Mouse (Mus musculus): ENCODE data around the gene Car8.
"Not testable (repeated sequence)": the region's sequence is repeated elsewhere in the genome, so short reads cannot be mapped to it uniquely, and the experiment has no call there.

The Car8 gene

DNA sequence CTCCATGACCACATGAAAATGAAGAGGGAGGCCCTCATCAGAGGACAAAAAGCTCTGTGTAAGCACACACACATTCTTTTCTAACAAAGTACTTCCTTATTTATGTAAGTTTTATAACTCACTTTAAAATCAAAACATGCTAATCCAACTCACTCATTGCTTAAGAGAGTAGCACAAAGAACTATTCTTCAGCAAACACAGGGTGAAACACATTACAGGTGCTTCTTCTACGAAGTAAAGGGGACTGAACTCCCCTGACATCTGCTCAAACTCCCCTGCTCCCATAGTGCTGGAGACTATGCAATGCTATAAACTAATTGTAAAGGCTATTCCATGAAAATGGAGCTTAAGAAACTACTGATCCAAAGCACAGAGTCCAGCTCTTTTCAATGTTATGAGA lies 35.5 kb downstream of the Car8 start:
- no peak for DNase-seq (ENCODE audit: low spot score in 2 of 2)

DNA sequence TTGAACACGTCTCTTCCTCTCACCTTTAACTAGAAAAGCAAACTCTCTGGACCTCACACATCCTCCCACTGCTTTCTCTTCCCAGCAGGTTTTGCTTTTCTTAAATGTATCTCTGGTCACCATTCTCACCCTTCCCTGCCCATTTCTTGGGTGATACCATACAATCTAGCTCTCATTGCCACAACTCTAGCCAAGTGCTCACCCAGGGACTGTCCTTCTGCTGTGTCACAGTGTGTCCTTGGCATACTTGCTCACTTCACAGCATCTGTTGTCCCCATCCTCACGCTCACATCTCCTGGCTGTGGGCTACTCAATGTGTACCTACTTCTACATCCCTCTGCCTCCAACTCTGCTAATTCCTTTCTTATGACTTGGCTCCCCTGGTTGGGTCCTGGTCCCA lies 37.2 kb downstream of the Car8 start:
- no peak for DNase-seq (ENCODE audit: low spot score in 2 of 2)

DNA sequence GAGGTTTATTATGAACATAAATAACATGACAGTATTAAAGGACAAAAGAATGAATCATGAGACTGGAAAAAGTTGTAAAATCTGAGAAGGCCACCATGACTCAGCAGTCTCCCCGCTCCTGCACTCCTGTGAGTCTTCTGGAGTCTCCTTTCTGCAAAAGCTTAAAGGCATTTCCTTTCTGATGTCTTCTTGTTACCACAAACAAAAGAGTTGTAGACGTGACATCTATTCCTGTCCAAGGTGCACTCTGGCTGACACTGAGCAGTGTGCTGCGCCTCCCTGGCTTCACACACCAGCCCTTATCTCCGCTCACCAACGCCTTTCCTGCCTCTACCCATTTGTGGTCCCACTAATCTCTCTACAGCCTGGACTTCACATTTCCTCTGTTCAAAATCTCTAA lies 38.8 kb downstream of the Car8 start:
- DNase-seq (ENCODE audit: low spot score in 2 of 2), result no peak

DNA sequence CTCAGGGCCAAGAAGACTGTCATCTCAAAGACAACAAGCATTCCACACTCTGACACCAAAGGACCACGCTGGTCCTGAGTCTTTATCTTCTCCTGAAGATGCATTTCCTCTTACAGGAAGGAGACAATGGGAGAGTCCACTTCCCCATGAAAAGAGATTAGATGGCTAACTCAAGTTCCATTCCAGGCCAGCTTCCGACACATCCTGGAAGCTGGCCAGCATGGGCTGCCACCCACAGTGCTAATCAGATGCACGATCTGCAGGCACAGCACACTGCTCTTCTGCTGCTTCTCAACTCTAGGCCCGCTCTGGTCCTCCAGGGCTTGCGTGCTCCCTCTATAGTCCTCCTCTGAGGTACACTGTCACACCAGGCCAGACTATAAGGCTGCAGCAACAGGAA lies 40.8 kb downstream of the Car8 start:
- no peak for DNase-seq (ENCODE audit: low spot score in 2 of 2)

DNA sequence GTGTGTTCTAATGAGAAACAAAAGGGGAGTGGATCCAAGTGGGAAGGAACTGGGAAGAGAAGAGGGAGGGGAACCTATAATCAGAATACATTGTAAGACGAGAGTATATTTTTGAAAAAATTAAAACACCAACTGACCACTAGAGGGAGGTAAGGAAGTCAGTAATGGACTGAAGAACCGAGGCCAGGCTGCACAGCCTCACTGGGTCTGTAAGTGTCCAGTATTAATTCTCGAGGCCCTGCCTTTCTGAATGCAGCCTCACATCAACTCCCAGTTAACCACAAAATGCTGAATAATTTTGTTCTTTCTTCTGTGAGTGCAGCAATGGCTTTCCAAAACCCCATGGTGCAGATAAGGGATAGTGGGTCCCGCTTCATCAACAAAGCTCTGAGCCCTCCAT lies 48.4 kb downstream of the Car8 start:
- DNase-seq (ENCODE audit: low spot score in 2 of 2), result no peak

DNA sequence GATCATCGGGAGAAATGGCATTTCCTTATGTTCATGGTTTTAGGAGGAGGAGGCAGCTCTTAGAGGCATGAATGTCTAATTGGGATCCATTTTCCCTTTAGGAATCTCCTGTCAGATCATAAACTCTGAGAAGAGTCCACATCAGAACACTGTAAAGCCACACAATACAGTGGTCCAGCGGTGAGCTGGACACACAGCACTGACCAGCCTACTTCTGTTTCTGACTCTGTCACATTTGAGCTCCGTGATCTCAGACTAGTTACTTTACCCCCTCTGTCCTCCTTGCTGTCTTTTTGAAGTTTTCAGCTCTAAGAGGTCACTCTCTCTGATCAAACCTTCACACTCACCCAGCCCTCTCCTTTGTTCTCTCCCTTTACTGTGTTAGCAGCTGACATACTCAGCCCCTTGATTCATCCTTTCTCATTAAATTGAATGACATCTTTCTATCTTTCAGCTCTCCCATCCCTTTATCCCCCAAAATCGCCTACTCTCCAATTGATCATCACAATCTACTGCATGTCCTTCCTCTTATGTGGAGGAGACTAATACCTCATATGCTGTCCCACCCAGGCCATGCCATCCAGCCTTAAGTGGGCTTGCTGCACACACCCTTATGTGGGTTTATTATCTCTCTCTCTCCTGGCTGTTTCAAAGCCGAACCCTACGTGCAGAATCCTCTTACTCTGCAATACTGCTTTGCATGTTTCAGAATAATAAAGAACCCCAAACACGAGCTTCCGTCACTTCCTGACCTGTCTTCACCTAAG lies 51.7 kb downstream of the Car8 start:
- DNase-seq (ENCODE audit: low spot score in 2 of 2), result no peak

DNA sequence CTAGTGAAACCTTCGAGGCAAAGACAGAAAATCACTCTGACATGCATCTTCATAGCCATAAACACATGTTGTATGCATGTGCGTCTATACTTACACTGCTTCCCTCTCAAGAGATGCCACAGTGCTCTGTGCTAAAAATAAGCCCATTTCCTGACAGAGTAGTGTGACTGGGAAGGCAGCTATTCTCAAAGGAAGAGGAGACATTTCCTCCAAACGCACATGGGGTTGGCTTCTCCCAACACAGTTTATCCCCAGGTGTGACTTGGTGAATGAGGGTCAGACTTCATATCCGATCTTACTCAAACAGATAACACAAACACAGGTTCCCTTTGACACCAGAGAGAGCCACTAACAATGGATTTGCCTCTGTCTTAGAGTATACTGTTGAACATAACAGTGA lies 58.3 kb downstream of the Car8 start:
- no peak for DNase-seq (ENCODE audit: low spot score in 2 of 2)

DNA sequence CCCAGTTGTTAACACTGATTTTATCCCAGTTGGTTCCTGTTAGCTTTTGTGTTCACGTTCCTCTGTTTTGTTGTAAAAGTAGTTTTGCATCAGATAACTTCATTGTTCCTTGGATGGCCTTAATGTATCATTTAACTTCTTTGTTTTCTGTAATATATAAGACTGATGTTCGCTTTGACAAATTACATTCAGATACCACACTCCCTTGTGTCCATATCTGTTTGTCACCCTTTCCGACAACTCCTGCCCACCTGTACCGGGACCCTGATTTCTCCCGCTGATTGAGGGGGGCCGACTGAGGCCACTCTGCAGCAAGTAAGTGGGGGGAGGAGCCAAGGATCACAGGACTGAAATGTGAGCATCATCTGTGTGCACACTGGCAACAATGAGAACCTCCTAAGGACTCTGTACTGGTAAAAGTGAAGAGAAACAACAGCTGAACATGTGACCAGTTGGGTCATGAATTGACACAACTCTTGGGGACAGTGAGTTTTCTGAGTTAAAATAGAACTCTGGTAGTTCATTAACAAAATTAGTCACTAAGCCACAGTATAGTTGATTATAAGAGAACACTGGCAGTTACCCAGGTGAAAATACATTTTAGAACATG lies 84.1 kb downstream of the Car8 start:
- DNase-seq (ENCODE audit: low spot score in 2 of 2), result no peak

DNA sequence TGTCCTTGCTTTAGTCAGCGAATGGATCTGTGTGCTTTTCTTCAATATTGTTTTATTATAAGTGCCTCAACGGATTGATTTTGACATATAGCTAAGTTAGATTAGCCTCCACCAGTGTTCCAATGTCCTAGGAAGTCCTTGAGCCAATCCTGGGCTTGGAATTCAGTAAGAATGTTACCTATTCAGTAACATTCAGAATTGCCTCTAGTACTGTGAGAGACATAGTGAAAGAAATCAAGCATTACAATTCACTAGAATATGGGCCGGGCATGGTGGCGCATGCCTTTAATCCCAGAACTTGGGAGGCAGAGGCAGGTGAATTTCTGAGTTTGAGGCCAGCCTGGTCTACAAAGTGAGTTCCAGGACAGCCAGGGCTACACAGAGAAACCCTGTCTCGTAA lies 84.9 kb downstream of the Car8 start:
- DNase-seq (ENCODE audit: low spot score in 2 of 2), result not testable (repeated sequence)

DNA sequence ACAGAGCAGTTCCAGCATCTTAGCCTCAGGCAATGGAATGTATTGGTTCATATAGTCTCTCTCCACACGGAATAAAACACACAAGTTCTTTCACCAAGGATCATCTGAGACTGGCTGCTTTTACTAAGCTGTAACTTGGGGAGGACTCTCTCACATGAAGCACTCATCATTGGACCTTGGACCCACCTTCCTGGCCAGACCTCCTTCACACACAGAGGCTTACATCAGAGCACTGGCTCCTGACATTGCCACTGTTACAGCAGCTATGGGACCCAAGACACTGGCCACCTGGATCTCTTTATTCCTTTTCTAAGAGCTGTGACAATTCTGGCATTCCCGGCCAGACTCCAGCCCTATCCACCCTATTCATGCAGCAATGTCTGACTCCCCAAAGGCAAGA lies 101.4 kb downstream of the Car8 start:
- no peak for DNase-seq (ENCODE audit: low spot score in 2 of 2)

DNA sequence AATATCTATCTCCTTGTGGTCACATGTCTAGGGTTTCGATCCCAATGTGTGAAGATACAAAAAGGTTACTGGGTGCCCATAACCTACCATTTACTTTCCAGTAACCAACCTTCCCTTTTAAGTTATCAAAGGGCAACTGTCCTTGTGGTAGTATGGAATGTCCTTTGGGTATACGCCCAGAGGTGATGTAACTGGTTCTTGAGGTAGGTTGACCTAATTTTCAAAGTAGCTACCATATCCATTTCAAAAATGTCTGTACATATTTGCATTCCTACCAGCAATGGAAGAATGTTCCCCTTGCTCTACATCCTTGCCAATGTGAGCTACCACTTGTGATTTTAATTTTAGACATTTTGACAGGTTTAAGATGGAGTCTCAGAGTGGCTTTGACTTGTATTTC lies 106.8 kb downstream of the Car8 start:
- DNase-seq (ENCODE audit: low spot score in 2 of 2), result no peak

DNA sequence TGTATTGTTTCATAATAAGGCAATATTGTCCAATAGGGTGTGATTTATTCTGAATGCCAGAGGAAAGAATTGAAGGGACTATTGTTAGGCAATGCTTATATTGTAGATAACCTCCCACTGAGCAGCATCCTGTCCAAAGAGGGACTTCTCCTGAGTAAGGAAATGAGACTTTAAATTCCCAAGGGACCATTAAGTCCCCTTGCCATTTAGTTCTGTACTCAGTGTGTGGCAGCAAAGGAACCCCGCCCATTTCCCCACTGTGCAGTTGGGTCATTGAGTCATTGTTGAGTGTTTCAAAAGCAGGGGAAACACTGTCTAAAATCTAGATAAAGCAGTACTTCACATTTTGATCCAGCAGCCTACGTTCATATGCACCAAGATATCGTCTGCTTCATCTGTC lies 125.3 kb downstream of the Car8 start:
- DNase-seq (ENCODE audit: low spot score in 2 of 2), result no peak

DNA sequence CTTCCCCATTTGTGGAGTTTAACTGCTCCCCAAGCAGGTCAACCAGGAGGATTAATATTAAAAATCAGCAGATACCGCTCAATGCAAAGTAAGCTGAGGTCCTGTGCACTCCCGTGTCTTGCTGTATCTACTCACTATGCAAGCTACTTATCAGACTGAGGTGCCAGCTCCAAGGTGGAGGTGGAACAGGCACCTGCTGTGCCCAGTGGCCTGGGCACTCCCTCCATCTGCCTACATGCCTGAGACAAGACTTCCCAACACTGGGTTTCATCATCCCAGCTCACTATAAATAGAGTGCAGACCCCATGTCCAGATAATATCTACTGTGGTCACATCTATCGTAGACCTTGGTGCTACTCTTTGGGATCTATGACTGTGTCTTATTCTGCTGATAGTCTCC lies 127.0 kb downstream of the Car8 start:
- DNase-seq (ENCODE audit: low spot score in 2 of 2), result no peak

DNA sequence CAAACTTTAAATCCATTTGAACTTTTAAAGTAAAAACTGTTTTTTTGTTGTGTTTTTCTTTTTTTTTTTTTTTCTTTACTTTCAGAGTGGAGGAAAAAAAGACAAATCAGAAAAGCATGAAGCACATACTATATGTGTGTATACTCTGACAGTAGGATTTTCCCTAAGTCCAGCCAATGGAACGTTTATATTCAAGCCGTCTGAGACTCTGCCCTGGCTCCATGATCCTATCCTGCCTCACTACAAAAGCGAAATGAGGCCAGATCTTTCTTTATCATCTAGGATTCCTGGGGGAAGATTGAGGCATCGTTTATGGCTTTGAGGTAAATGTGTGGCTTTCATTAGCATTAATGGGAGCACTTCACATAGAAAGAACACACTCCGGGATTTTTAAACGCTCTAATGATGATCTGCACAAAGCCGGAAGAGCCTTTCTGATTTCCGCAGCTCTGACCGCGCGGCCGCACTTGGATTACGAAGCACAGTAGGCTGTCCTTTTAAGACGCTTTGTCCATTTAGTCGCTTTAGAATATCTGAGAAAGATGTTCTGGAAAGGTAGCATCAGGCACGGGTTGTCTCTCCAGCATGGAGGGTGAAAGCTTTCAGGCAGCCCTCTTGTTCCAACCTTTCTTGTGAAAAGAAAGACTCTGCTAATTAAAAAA lies 128.8 kb downstream of the Car8 start:
- DNase-seq (ENCODE audit: low spot score in 2 of 2), result no peak

DNA sequence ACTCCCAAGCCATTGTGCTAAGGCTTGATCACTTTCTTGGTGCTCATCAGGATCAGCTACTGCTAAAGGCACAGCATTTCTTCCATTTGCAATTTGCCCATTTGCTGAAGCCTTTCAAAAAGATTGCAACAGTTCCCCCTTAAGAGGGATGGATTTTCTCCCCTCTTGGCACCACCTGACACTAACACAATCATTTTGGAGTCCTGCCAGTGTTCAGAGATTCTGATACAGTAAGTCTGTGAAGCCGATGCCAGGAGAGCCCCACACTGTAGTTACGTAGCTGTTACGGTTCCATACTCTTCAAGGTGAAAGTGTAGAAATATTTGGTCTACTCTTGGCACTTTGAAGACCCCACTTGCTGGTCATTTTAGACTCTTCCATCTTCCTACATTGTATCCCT lies 137.4 kb downstream of the Car8 start:
- DNase-seq (ENCODE audit: low spot score in 2 of 2), result no peak

DNA sequence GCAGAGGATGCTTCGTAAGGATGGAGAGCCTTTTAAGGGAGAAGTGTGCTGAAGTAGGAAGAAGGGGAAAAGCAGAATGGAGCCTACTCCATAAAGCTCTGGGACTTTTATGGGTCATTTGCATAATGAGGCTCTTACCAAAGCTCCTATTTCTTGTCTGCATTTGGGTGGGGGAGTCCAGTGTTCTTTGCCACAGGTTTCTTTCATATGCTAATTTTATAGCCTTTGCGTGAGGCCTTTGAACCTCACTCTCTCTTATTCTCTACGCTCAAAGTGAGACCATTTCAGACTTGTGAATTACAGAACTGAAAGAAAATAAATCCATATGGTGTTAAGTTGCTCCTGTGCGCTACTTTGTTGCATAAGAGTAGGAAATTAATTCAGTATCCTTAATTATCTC lies 140.8 kb downstream of the Car8 start:
- no peak for DNase-seq (ENCODE audit: low spot score in 2 of 2)

DNA sequence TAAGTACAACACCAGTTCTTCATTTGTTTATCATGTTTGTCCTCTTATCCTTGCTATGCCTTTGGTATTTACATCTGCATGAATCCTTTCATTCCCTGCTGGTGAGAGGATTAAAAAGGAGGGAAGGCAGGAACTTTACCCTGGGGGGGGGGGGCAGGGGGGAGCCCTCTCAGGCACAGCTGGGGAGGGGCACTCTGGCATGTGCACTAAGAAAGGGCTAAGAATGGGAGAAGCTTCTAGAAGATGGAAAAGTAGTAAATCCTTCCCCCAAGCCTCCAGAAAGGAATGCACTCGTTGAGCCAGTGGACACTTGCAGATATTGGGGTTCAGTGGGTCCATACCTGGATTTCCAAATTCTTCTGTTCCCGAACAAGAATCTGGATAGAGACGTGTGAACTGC lies 141.2 kb downstream of the Car8 start:
- DNase-seq (ENCODE audit: low spot score in 2 of 2), result no peak

DNA sequence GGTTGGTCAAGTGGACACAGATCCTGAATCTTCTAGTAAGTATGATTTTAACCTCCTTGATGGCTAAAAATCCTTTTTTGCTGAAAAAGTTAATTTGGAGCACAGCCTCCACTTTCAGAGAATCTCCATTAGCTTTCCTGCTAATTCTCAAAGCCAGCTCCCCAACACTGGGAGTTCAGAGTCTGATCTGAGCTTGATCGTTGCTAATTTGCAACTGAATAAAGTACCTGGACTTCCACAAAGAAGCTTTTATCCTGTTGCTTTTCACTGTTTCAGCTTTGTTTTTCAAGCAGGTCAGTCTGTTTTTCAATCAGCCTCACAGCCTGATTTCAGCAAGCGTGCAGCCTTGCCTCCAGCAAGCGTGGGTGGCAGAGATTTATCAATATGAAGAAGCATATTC lies 145.3 kb downstream of the Car8 start:
- not testable (repeated sequence) for DNase-seq (ENCODE audit: low spot score in 2 of 2)

Data from spleen, postnatal 4 days (tissue).